Comparison of ENCODE assay signal across 8 mouse cellular contexts in genomic region chr1:95666541-95667320, GRCm38 (mm10). TPM values are rescaled to one million over a fixed set of nuclear protein-coding genes. Genes with fewer than 3 reads are reported as not detected.
DNase-seq lines count a peak whose midpoint lies in the region; ATAC-seq and TF ChIP-seq lines count a peak whose summit lies in the region.

No protein-coding gene starts in this region.

- TF ChIP-seq CTCF in left cerebral cortex, adult 2 months (IDR thresholded peaks at IDR 0.05): no peak

- peak; percentile 8 to 12 for DNase-seq in left cerebral cortex, adult 2 months (ENCODE audit: extremely low spot score in 1 of 2, low spot score in 2 of 2)
- no peak for DNase-seq in left cerebral cortex, adult 11 months (ENCODE audit: low spot score)
- peak; percentile 41 for DNase-seq in Muller cell, postnatal 12 days (ENCODE audit: inconsistent ontology term)
- peak; percentile 21 for DNase-seq in limb, embryonic 11.5 days (ENCODE audit: low spot score)
- DNase-seq in left cerebral cortex, postnatal 4 days: no peak
- DNase-seq in urinary bladder, adult 2 months (ENCODE audit: low spot score): no peak

- intact Hi-C loops in left cerebral cortex, adult 2 months (cut with DNase I): loop anchor here (1.0 to 5.0 kb wide), 2 partner anchors 91 to 352 kb away; no protein-coding TSS in a partner anchor
- intact Hi-C loops in left cerebral cortex, postnatal 4 days (cut with DNase I): loop anchor here (10.0 kb wide), 1 partner anchor 1098 kb away; no protein-coding TSS in a partner anchor

- H3K27ac ChIP-seq in left cerebral cortex, adult 2 months: peak overlapping the region; percentile 76
- H3K27ac ChIP-seq in forebrain, embryonic 12.5 days: peak overlapping the region; percentile 80
- H3K27ac ChIP-seq in limb, embryonic 11.5 days (replicated peaks; ENCODE audit: low read depth, low read length): no peak overlapping the region
- peak overlapping the region; percentile 82 for H3K27ac ChIP-seq in neural tube, embryonic 14.5 days (ENCODE audit: low read depth, low read length)

- peak overlapping the region; percentile 83 for H3K4me2 ChIP-seq in forebrain, embryonic 12.5 days
- peak overlapping the region; percentile 83 for H3K4me2 ChIP-seq in limb, embryonic 11.5 days (ENCODE audit: low read depth, severe bottlenecking)
- peak overlapping the region; percentile 79 for H3K4me2 ChIP-seq in neural tube, embryonic 14.5 days (ENCODE audit: low read depth, low read length)

- H3K4me1 ChIP-seq in forebrain, embryonic 12.5 days: peaks cover 12% of the 10 kb centered on the region
- no peaks in the 10 kb centered on the region for H3K4me1 ChIP-seq in limb, embryonic 11.5 days (ENCODE audit: control insufficient read depth, insufficient read depth, low read length)
- H3K4me1 ChIP-seq in neural tube, embryonic 14.5 days (ENCODE audit: control insufficient read depth, insufficient read depth, low read length): 0 out of 2 replicates have a peak, but pooled peaks cover 8% of the 10 kb centered on the region

- peak overlapping the region; percentile 73 for H3K9ac ChIP-seq in forebrain, embryonic 12.5 days
- H3K9ac ChIP-seq in limb, embryonic 11.5 days (ENCODE audit: low read length): peak overlapping the region; percentile 49
- H3K9ac ChIP-seq in neural tube, embryonic 14.5 days (replicated peaks; ENCODE audit: low read depth, low read length): peak overlapping the region; percentile 79

- ATAC-seq in forebrain, embryonic 12.5 days (ENCODE audit: low FRiP score): peak; percentile 10
- no peak for ATAC-seq in limb, embryonic 11.5 days (ENCODE audit: insufficient number of reproducible peaks, low FRiP score, low TSS enrichment, low read depth)
- ATAC-seq in neural tube, embryonic 14.5 days (ENCODE audit: low read depth): peak; percentile 23

- no peaks in the 10 kb centered on the region for H3K27me3 ChIP-seq in forebrain, embryonic 12.5 days
- H3K27me3 ChIP-seq in limb, embryonic 11.5 days (ENCODE audit: control insufficient read depth, insufficient read depth, low read length): 0 out of 2 replicates have a peak, but pooled peaks cover 5% of the 10 kb centered on the region
- H3K27me3 ChIP-seq in neural tube, embryonic 14.5 days (ENCODE audit: control insufficient read depth, insufficient read depth, low read length): no peaks in the 10 kb centered on the region

- WGBS in forebrain, embryonic 12.5 days: 4% methylated on average over 14 of the region's 14 CpGs
- WGBS in limb, embryonic 11.5 days: 2% methylated on average over 14 of the region's 14 CpGs
- WGBS in neural tube, embryonic 14.5 days: 0% methylated on average over 14 of the region's 14 CpGs

- H3K4me3 ChIP-seq in left cerebral cortex, adult 2 months: peak overlapping the region; percentile 50
- H3K4me3 ChIP-seq in forebrain, embryonic 12.5 days (replicated peaks): peak overlapping the region; percentile 70
- H3K4me3 ChIP-seq in limb, embryonic 11.5 days (ENCODE audit: low read depth, low read length): peak overlapping the region; percentile 37
- H3K4me3 ChIP-seq in neural tube, embryonic 14.5 days (ENCODE audit: low read depth, low read length): peak overlapping the region; percentile 65

- no peaks in the 10 kb centered on the region for H3K36me3 ChIP-seq in forebrain, embryonic 12.5 days (replicated peaks)
- H3K36me3 ChIP-seq in limb, embryonic 11.5 days (ENCODE audit: control insufficient read depth, insufficient read depth, low read length): no peaks in the 10 kb centered on the region
- H3K36me3 ChIP-seq in neural tube, embryonic 14.5 days (ENCODE audit: control insufficient read depth, insufficient read depth, low read length): no peaks in the 10 kb centered on the region

- H3K9me3 ChIP-seq in forebrain, embryonic 12.5 days: no peaks in the 10 kb centered on the region
- no peaks in the 10 kb centered on the region for H3K9me3 ChIP-seq in limb, embryonic 11.5 days (ENCODE audit: control insufficient read depth, low read length)
- no peaks in the 10 kb centered on the region for H3K9me3 ChIP-seq in neural tube, embryonic 14.5 days (ENCODE audit: control insufficient read depth, low read length)

RNA-seq across cellular contexts. Expression of gene St8sia4, which starts 0.6 kb away (rescaled TPM):
- total RNA-seq in left cerebral cortex, adult 2 months (2021): 1 to 10 TPM; 7.7 to 9.4 TPM
- 22.0 and 22.3 TPM in 2 replicates for polyA plus RNA-seq in forebrain, embryonic 12.5 days (2016; fragmentation: Nextera tagmentation; extraction: Ambion mirVana)
- polyA plus RNA-seq in limb, embryonic 11.5 days (2014; fragmentation: Nextera tagmentation; extraction: Ambion mirVana): 2.9 and 4.1 TPM in 2 replicates
- polyA plus RNA-seq in neural tube, embryonic 14.5 days (2014; fragmentation: Nextera tagmentation; extraction: Ambion mirVana): 50.1 and 53.5 TPM in 2 replicates
- total RNA-seq in left cerebral cortex, postnatal 4 days (2021): 10 to 100 TPM; 29.4 to 32.8 TPM
- 2.1 and 2.5 TPM in 2 replicates for polyA plus RNA-seq in urinary bladder, adult 2 months (2012; rRNA removed)

Comparison
In these comparisons a context has a peak if more than half of its experiments do, and no peak if none do; other contexts are left out.
1. DNase-seq: peak in left cerebral cortex, adult 2 months (2 of 2), Muller cell, postnatal 12 days (single experiment) and limb, embryonic 11.5 days (single experiment); none in left cerebral cortex, adult 11 months (single experiment), left cerebral cortex, postnatal 4 days (single experiment) and urinary bladder, adult 2 months (single experiment).
2. Peak in every context shown above with its lines, with median percentiles within 50 percentile points of each other: H3K4me3 ChIP-seq, H3K4me2 ChIP-seq and H3K9ac ChIP-seq.